Mouse (Mus musculus): ENCODE measurements around the gene Sh3glb1. TPM values are rescaled to one million over a fixed set of nuclear protein-coding genes. Genes with fewer than 3 reads are reported as not detected.

Sh3glb1 gene
- polyA plus RNA-seq, 1 experiment, result 21.5 TPM

GRCm38 (mm10) chr3:144718706-144719087 lies 1.4 kb downstream of the Sh3glb1 start:
- peak overlapping the region; percentile 99 for H3K27ac ChIP-seq (ENCODE audit: insufficient read depth, low read depth, low read length)
- peaks cover 16% of the 10 kb centered on the region for H3K4me1 ChIP-seq (ENCODE audit: control insufficient read depth, insufficient read depth, insufficient read length, low read length)
- H3K36me3 ChIP-seq (ENCODE audit: control insufficient read depth, insufficient read depth, low read length), result no peaks in the 10 kb centered on the region
- TF ChIP-seq POLR2A (IDR thresholded peaks at IDR 0.05; ENCODE audit: low read depth, low read length) (no peak), CTCF (IDR thresholded peaks at IDR 0.05; ENCODE audit: extremely low read depth, insufficient read length, insufficient replicate concordance, low read depth, low read length) (no peak)
- no peaks in the 10 kb centered on the region for H3K27me3 ChIP-seq (ENCODE audit: control insufficient read depth, insufficient read depth, low read length)
- peak overlapping the region; percentile 26; the same call in 1 of the 2 replicates for H3K4me3 ChIP-seq (ENCODE audit: low read depth, low read length)
- WGBS, result 1% methylated on average over 7 of the region's 7 CpGs

- 67% methylated on average over 6 of the region's 6 CpGs for WGBS
- H3K4me3 ChIP-seq (ENCODE audit: low read depth, low read length), result no peak overlapping the region
- peaks cover 16% of the 10 kb centered on the region for H3K4me1 ChIP-seq (ENCODE audit: control insufficient read depth, insufficient read depth, insufficient read length, low read length)
- H3K27me3 ChIP-seq (ENCODE audit: control insufficient read depth, insufficient read depth, low read length), result no peaks in the 10 kb centered on the region
- no peak overlapping the region for H3K27ac ChIP-seq (ENCODE audit: insufficient read depth, low read depth, low read length)
- no peak for TF ChIP-seq CTCF (IDR thresholded peaks at IDR 0.05; ENCODE audit: extremely low read depth, insufficient read length, insufficient replicate concordance, low read depth, low read length)
- no peak for TF ChIP-seq POLR2A (IDR thresholded peaks at IDR 0.05; ENCODE audit: low read depth, low read length)
- H3K36me3 ChIP-seq (ENCODE audit: control insufficient read depth, insufficient read depth, low read length), result 0 out of 2 replicates have a peak, but pooled peaks cover under 1% of the 10 kb centered on the region
Measured at GRCm38 (mm10) chr3:144717835-144718234, 2.3 kb downstream of the Sh3glb1 start.

- Histone ChIP-seq H3K4me1 (ENCODE audit: control insufficient read depth, insufficient read depth, insufficient read length, low read length) (peaks cover 16% of the 10 kb centered on the region), H3K36me3 (ENCODE audit: control insufficient read depth, insufficient read depth, low read length) (peaks cover 6% of the 10 kb centered on the region), H3K27ac (ENCODE audit: insufficient read depth, low read depth, low read length) (no peak overlapping the region), H3K4me3 (ENCODE audit: low read depth, low read length) (no peak overlapping the region), H3K27me3 (ENCODE audit: control insufficient read depth, insufficient read depth, low read length) (no peaks in the 10 kb centered on the region)
- no peak for TF ChIP-seq CTCF (IDR thresholded peaks at IDR 0.05; ENCODE audit: extremely low read depth, insufficient read length, insufficient replicate concordance, low read depth, low read length)
- TF ChIP-seq POLR2A (IDR thresholded peaks at IDR 0.05; ENCODE audit: low read depth, low read length), result no peak
- WGBS, result 59% methylated on average over 3 of the region's 3 CpGs
Measured at GRCm38 (mm10) chr3:144717121-144717520, 3.0 kb downstream of the Sh3glb1 start.

GRCm38 (mm10) chr3:144715901-144716300 lies 4.2 kb downstream of the Sh3glb1 start:
- no peak overlapping the region for H3K4me3 ChIP-seq (ENCODE audit: low read depth, low read length)
- peaks cover 12% of the 10 kb centered on the region for H3K36me3 ChIP-seq (ENCODE audit: control insufficient read depth, insufficient read depth, low read length)
- TF ChIP-seq CTCF (IDR thresholded peaks at IDR 0.05; ENCODE audit: extremely low read depth, insufficient read length, insufficient replicate concordance, low read depth, low read length) (no peak), POLR2A (IDR thresholded peaks at IDR 0.05; ENCODE audit: low read depth, low read length) (no peak)
- H3K27me3 ChIP-seq (ENCODE audit: control insufficient read depth, insufficient read depth, low read length), result no peaks in the 10 kb centered on the region
- H3K4me1 ChIP-seq (ENCODE audit: control insufficient read depth, insufficient read depth, insufficient read length, low read length), result peaks cover 16% of the 10 kb centered on the region
- 18% methylated on average over 9 of the region's 9 CpGs for WGBS
- H3K27ac ChIP-seq (ENCODE audit: insufficient read depth, low read depth, low read length), result peak overlapping the region; percentile 19; the same call in 1 of the 2 replicates

- 65% methylated on average over 7 of the region's 7 CpGs for WGBS
- TF ChIP-seq POLR2A (IDR thresholded peaks at IDR 0.05; ENCODE audit: low read depth, low read length), result no peak
- TF ChIP-seq CTCF (IDR thresholded peaks at IDR 0.05; ENCODE audit: extremely low read depth, insufficient read length, insufficient replicate concordance, low read depth, low read length), result no peak
- H3K4me1 ChIP-seq (ENCODE audit: control insufficient read depth, insufficient read depth, insufficient read length, low read length), result peaks cover 16% of the 10 kb centered on the region
- H3K27me3 ChIP-seq (ENCODE audit: control insufficient read depth, insufficient read depth, low read length), result no peaks in the 10 kb centered on the region
- peaks cover 14% of the 10 kb centered on the region for H3K36me3 ChIP-seq (ENCODE audit: control insufficient read depth, insufficient read depth, low read length)
- H3K4me3 ChIP-seq (ENCODE audit: low read depth, low read length), result no peak overlapping the region
- no peak overlapping the region for H3K27ac ChIP-seq (ENCODE audit: insufficient read depth, low read depth, low read length)
Measured at GRCm38 (mm10) chr3:144715033-144715432, 5.1 kb downstream of the Sh3glb1 start.

GRCm38 (mm10) chr3:144714606-144715005 lies 5.5 kb downstream of the Sh3glb1 start:
- H3K4me1 ChIP-seq (ENCODE audit: control insufficient read depth, insufficient read depth, insufficient read length, low read length), result peaks cover 16% of the 10 kb centered on the region
- no peaks in the 10 kb centered on the region for H3K27me3 ChIP-seq (ENCODE audit: control insufficient read depth, insufficient read depth, low read length)
- H3K4me3 ChIP-seq (ENCODE audit: low read depth, low read length), result no peak overlapping the region
- no peak for TF ChIP-seq CTCF (IDR thresholded peaks at IDR 0.05; ENCODE audit: extremely low read depth, insufficient read length, insufficient replicate concordance, low read depth, low read length)
- no peak for TF ChIP-seq POLR2A (IDR thresholded peaks at IDR 0.05; ENCODE audit: low read depth, low read length)
- no peak overlapping the region for H3K27ac ChIP-seq (ENCODE audit: insufficient read depth, low read depth, low read length)
- 37% methylated on average over 8 of the region's 8 CpGs for WGBS
- peaks cover 16% of the 10 kb centered on the region for H3K36me3 ChIP-seq (ENCODE audit: control insufficient read depth, insufficient read depth, low read length)

GRCm38 (mm10) chr3:144714126-144714525 lies 6.0 kb downstream of the Sh3glb1 start:
- Histone ChIP-seq H3K36me3 (ENCODE audit: control insufficient read depth, insufficient read depth, low read length) (peaks cover 18% of the 10 kb centered on the region), H3K27me3 (ENCODE audit: control insufficient read depth, insufficient read depth, low read length) (no peaks in the 10 kb centered on the region), H3K4me1 (ENCODE audit: control insufficient read depth, insufficient read depth, insufficient read length, low read length) (peaks cover 16% of the 10 kb centered on the region), H3K4me3 (ENCODE audit: low read depth, low read length) (no peak overlapping the region), H3K27ac (ENCODE audit: insufficient read depth, low read depth, low read length) (no peak overlapping the region)
- WGBS, result 25% methylated on average over 7 of the region's 7 CpGs
- no peak for TF ChIP-seq CTCF (IDR thresholded peaks at IDR 0.05; ENCODE audit: extremely low read depth, insufficient read length, insufficient replicate concordance, low read depth, low read length)
- TF ChIP-seq POLR2A (IDR thresholded peaks at IDR 0.05; ENCODE audit: low read depth, low read length), result no peak
